ENCODE assay signal across 15 mouse cellular contexts in the genomic region with DNA sequence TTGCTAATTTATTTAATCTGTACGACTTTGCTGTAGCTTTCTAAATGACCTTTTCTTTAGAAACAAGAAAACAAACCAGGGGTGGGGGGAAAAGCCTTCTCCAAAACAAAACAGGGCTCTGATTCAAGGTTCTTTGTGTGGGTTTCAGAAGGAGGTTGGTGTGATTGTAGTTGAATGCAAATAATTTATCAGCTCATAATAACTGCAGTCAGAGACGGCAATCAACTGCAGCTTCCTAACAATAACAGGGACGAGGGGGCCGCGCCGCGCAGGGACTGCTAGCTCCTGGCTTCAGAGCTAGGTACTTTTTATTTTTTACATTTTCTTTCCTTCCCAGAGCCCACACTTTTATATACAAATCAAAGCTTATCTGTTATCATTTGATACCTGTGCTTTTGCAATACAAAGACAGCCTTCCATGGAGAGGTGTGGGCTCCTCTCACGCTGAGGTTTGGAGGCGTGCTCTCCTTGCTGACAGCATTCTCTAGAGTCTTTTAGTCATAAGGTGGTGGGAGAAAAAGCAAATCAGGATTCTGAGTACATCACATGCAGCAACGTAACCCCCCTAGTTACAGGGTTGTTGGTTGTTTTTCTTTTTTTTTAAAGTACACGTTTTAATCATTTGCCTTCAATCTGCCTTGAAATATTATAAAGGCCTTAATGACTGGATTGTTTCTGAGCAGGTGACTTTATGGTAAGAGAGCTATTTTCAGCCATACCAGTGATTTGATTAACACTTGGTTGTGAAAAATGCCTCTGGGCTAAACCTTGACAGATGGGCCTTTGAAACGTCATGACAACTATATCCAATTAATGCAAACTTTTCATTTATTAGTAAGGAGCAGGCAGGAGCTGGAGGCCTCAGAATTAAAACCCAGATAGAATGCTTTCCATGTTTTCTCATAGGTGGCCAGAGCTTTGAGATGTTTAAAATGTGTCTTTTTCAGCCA. TPM values are rescaled to one million over a fixed set of nuclear protein-coding genes. Genes with fewer than 3 reads are reported as not detected.
A peak's percentile ranks its signal among the peaks of the same experiment; 100 is the strongest.
DNase-seq lines count a peak whose midpoint lies in the region; ATAC-seq and TF ChIP-seq lines count a peak whose summit lies in the region.
"Had no signal": no experiment of that assay in that cellular context is flagged by ENCODE, and none has a peak within 500 bp of the region (broad histone marks: within the 10 kb centered on the region; RNA-seq: fewer than 3 reads in every experiment).

No protein-coding gene starts in this region.

- H3K4me3 ChIP-seq in forebrain, postnatal 0 days (ENCODE audit: low read depth, low read length): no peak overlapping the region
- H3K4me3 ChIP-seq in limb, embryonic 13.5 days: no peak overlapping the region
- H3K4me3 ChIP-seq in olfactory bulb, adult 2 months (ENCODE audit: insufficient read depth, low read depth, low read length): no peak overlapping the region
- H3K4me3 ChIP-seq: lung, embryonic 15.5 days had no signal

- no peaks in the 10 kb centered on the region for H3K9me3 ChIP-seq in forebrain, postnatal 0 days (ENCODE audit: low read length)
- H3K9me3 ChIP-seq in limb, embryonic 13.5 days: no peaks in the 10 kb centered on the region
- H3K9me3 ChIP-seq: lung, embryonic 15.5 days had no signal

- no peak for TF ChIP-seq POLR2A in olfactory bulb, adult 2 months (IDR thresholded peaks at IDR 0.05; ENCODE audit: insufficient read depth, low read depth, low read length)

- no peaks in the 10 kb centered on the region for H3K27me3 ChIP-seq in forebrain, postnatal 0 days (ENCODE audit: insufficient read depth, low read length)
- no peaks in the 10 kb centered on the region for H3K27me3 ChIP-seq in limb, embryonic 13.5 days
- H3K27me3 ChIP-seq: lung, embryonic 15.5 days had no signal

- peaks cover 39% of the 10 kb centered on the region for H3K4me1 ChIP-seq in forebrain, postnatal 0 days (ENCODE audit: insufficient read depth)
- peaks cover 66% of the 10 kb centered on the region for H3K4me1 ChIP-seq in limb, embryonic 13.5 days
- H3K4me1 ChIP-seq in olfactory bulb, adult 2 months (ENCODE audit: control insufficient read depth, insufficient read depth, low read length): peaks cover 29% of the 10 kb centered on the region
- H3K4me1 ChIP-seq: lung, embryonic 15.5 days had no signal

- peak overlapping the region; percentile 18 for H3K4me2 ChIP-seq in forebrain, postnatal 0 days (ENCODE audit: low read depth)
- H3K4me2 ChIP-seq in limb, embryonic 13.5 days (replicated peaks): peak overlapping the region; percentile 2; the same call in 1 of the 2 replicates
- H3K4me2 ChIP-seq: lung, embryonic 15.5 days had no signal

- peak; percentile 22 for DNase-seq in ovary, postnatal 36 days (ENCODE audit: low spot score)
- no peak for DNase-seq in ovary, postnatal 14 days (ENCODE audit: low spot score)
- peak; percentile 44 for DNase-seq in forebrain, postnatal 0 days
- DNase-seq in adrenal gland, postnatal 10 days: no peak
- no peak for DNase-seq in kidney, postnatal 10 days
- DNase-seq: adrenal gland, adult 2 months; cerebellum, adult 11 months; heart, adult 18-20 months; kidney, postnatal 4 days; left cerebral cortex, postnatal 4 days; thymus, adult 18-20 months had no signal

- H3K36me3 ChIP-seq in forebrain, postnatal 0 days (ENCODE audit: insufficient read depth): no peaks in the 10 kb centered on the region
- H3K36me3 ChIP-seq in limb, embryonic 13.5 days: no peaks in the 10 kb centered on the region
- H3K36me3 ChIP-seq: lung, embryonic 15.5 days had no signal

- no peak for TF ChIP-seq CTCF in forebrain, postnatal 0 days (IDR thresholded peaks at IDR 0.05; ENCODE audit: low read depth)
- TF ChIP-seq CTCF in olfactory bulb, adult 2 months (IDR thresholded peaks at IDR 0.05; ENCODE audit: insufficient read depth, low read depth, low read length): no peak

- peak overlapping the region; percentile 81 for H3K27ac ChIP-seq in forebrain, postnatal 0 days (ENCODE audit: low read depth, low read length)
- peak overlapping the region; percentile 72; the same call in 1 of the 2 replicates for H3K27ac ChIP-seq in limb, embryonic 13.5 days
- peak overlapping the region; percentile 78 for H3K27ac ChIP-seq in olfactory bulb, adult 2 months (ENCODE audit: insufficient read depth, low read depth, low read length)
- H3K27ac ChIP-seq: lung, embryonic 15.5 days had no signal

- peak overlapping the region; percentile 23; the same call in 1 of the 2 replicates for H3K9ac ChIP-seq in forebrain, postnatal 0 days
- H3K9ac ChIP-seq in limb, embryonic 13.5 days: no peak overlapping the region
- H3K9ac ChIP-seq: lung, embryonic 15.5 days had no signal

- 13% methylated on average over 12 of the region's 12 CpGs for WGBS in forebrain, postnatal 0 days
- WGBS in limb, embryonic 13.5 days: 46% methylated on average over 12 of the region's 12 CpGs
- 27% methylated on average over 12 of the region's 12 CpGs for WGBS in olfactory bulb, adult 2 months

- ATAC-seq in forebrain, postnatal 0 days: peak; percentile 50
- ATAC-seq in limb, embryonic 13.5 days (ENCODE audit: low FRiP score, low read depth): no peak

RNA-seq across cellular contexts. Expression of gene AU040320, which starts 26.8 kb away (rescaled TPM):
- total RNA-seq in forebrain, postnatal 0 days (2014; rRNA removed): 33.4 and 35.7 TPM in 2 replicates
- 27.4 and 33.5 TPM in 2 replicates for polyA plus RNA-seq in forebrain, postnatal 0 days (2015; fragmentation: Nextera tagmentation; extraction: Ambion mirVana)
- polyA plus RNA-seq in limb, embryonic 13.5 days (2015; fragmentation: Nextera tagmentation; extraction: Ambion mirVana): 16.9 and 17.6 TPM in 2 replicates
- not detected in 2 replicates for polyA plus RNA-seq in olfactory bulb, adult 2 months (2012; ENCODE audit: insufficient read depth, insufficient read length, low replicate concordance, missing spikeins)
- 10 to 100 TPM; 26.6 to 33.5 TPM for total RNA-seq in adrenal gland, postnatal 10 days (2021)

RNA-seq across cellular contexts. Expression of gene Ncdn, which starts 26.9 kb away (rescaled TPM):
- total RNA-seq in forebrain, postnatal 0 days (2014; rRNA removed): 308 and 339 TPM in 2 replicates
- polyA plus RNA-seq in forebrain, postnatal 0 days (2015; fragmentation: Nextera tagmentation; extraction: Ambion mirVana): 205 and 223 TPM in 2 replicates
- polyA plus RNA-seq in limb, embryonic 13.5 days (2015; fragmentation: Nextera tagmentation; extraction: Ambion mirVana): 31.8 and 34.6 TPM in 2 replicates
- polyA plus RNA-seq in olfactory bulb, adult 2 months (2012; ENCODE audit: insufficient read depth, insufficient read length, low replicate concordance, missing spikeins): 194 and 284 TPM in 2 replicates
- 10 to 100 TPM; 22.0 to 23.1 TPM for total RNA-seq in adrenal gland, postnatal 10 days (2021)

RNA-seq across cellular contexts. Expression of gene Tfap2e, which starts 44.1 kb away (rescaled TPM):
- total RNA-seq in forebrain, postnatal 0 days (2014; rRNA removed): 1.1 TPM in 2 replicates
- 0.86 and 0.93 TPM in 2 replicates for polyA plus RNA-seq in forebrain, postnatal 0 days (2015; fragmentation: Nextera tagmentation; extraction: Ambion mirVana)
- polyA plus RNA-seq in limb, embryonic 13.5 days (2015; fragmentation: Nextera tagmentation; extraction: Ambion mirVana): 0.06 TPM in 1 of 2 replicates, not detected in the other
- not detected in 2 replicates for polyA plus RNA-seq in olfactory bulb, adult 2 months (2012; ENCODE audit: insufficient read depth, insufficient read length, low replicate concordance, missing spikeins)
- not detected for total RNA-seq in adrenal gland, postnatal 10 days (2021)
- total RNA-seq: adrenal gland, adult 2 months; heart, adult 18-20 months; hematopoietic stem cell, adult 5-6 weeks; left cerebral cortex, postnatal 4 days had no signal
- polyA plus RNA-seq: adrenal gland, adult 2 months had no signal

Comparison
In these comparisons a context has a peak if more than half of its experiments do, and no peak if none do; other contexts are left out.
1. DNase-seq: peak in ovary, postnatal 36 days (single experiment) and forebrain, postnatal 0 days (single experiment); none in ovary, postnatal 14 days (single experiment), adrenal gland, postnatal 10 days (single experiment) and kidney, postnatal 10 days (single experiment).
2. Peak in every context shown above with its lines, with median percentiles within 50 percentile points of each other: H3K27ac ChIP-seq.